Mouse (Mus musculus) G1E-ER4 (cell line): Measurements from ENCODE around the gene Prkar2b. TPM values are rescaled to one million over a fixed set of nuclear protein-coding genes. Genes with fewer than 3 reads are reported as not detected.
A peak's percentile ranks its signal among the peaks of the same experiment; 100 is the strongest.

Experiments
- GATA1 ChIP-seq: IDR thresholded peaks from one replicate; pipeline ENCODE4 v1.8.0; 2012; ENCODE audit warnings: low read length, inconsistent platforms
- polyA plus RNA-seq: library from polyadenylated mRNA; stranded (reverse); fragments of >175 nt; gene quantifications from 2 replicates; pipeline ENCODE4 v1.2.3, GENCODE M21; 2012

The Prkar2b gene
- polyA plus RNA-seq, 1 experiment: 195 TPM

- TF ChIP-seq GATA1: no peak
Observed at GRCm38 (mm10) chr12:32075831-32076715, 15.0 kb upstream of the Prkar2b start.

- TF ChIP-seq GATA1: no peak
Observed at GRCm38 (mm10) chr12:32074271-32074670, 13.2 kb upstream of the Prkar2b start.

GRCm38 (mm10) chr12:32066004-32066403 lies 4.9 kb upstream of the Prkar2b start:
- TF ChIP-seq GATA1: no peak

- no peak for TF ChIP-seq GATA1
Observed at GRCm38 (mm10) chr12:32060247-32061089, 628 bp downstream of the Prkar2b start.

GRCm38 (mm10) chr12:32059707-32060106 lies 1.4 kb downstream of the Prkar2b start:
- TF ChIP-seq GATA1: no peak

- no peak for TF ChIP-seq GATA1
Observed at GRCm38 (mm10) chr12:32059135-32059534, 2.0 kb downstream of the Prkar2b start.

- TF ChIP-seq GATA1: no peak
Observed at GRCm38 (mm10) chr12:32057461-32058199, 3.5 kb downstream of the Prkar2b start.

GRCm38 (mm10) chr12:32055797-32056196 lies 5.3 kb downstream of the Prkar2b start:
- TF ChIP-seq GATA1: no peak

- no peak for TF ChIP-seq GATA1
Observed at GRCm38 (mm10) chr12:32054476-32055166, 6.5 kb downstream of the Prkar2b start.

GRCm38 (mm10) chr12:32053637-32054366 lies 7.3 kb downstream of the Prkar2b start:
- TF ChIP-seq GATA1: no peak

GRCm38 (mm10) chr12:32052882-32053281 lies 8.2 kb downstream of the Prkar2b start:
- no peak for TF ChIP-seq GATA1

- TF ChIP-seq GATA1: peak; percentile 96
Observed at GRCm38 (mm10) chr12:32050165-32050564, 10.9 kb downstream of the Prkar2b start.

GRCm38 (mm10) chr12:32045566-32046330 lies 15.3 kb downstream of the Prkar2b start:
- no peak for TF ChIP-seq GATA1
